Mouse (Mus musculus) left cerebral cortex, adult 2 months (tissue): ENCODE measurements around the gene Cacna1b. TPM values are rescaled to one million over a fixed set of nuclear protein-coding genes. Genes with fewer than 3 reads are reported as not detected.

ENCODE experiments used
- DNase-seq, 2 experiments: peaks; one replicate each; pipeline ENCODE4 v3.0.0; 2021 to 2022; ENCODE audit warnings: low spot score in 2 of 2, mixed read lengths in 1 of 2; ENCODE audit errors: extremely low spot score in 1 of 2
- H3K27ac ChIP-seq: fragments of 200-600 bp; 2 replicates; pipeline ENCODE4 v1.8.1; 2022
- H3K4me3 ChIP-seq: fragments of 200-600 bp; 2 replicates; pipeline ENCODE4 v1.8.1; 2022
- CTCF ChIP-seq: fragments of 200-600 bp; IDR thresholded peaks from 2 replicates; pipeline ENCODE4 v1.8.1; 2022; ENCODE audit warnings: antibody characterized with exemption, mild to moderate bottlenecking, moderate library complexity
- intact Hi-C: fragments of 180-260 bp; cut with DNase I; formaldehyde crosslinking; loops from one replicate; pipeline ENCODE4 v1.15.1; 2025
- total RNA-seq, 2 experiments: library from RNA; stranded (reverse); gene quantifications; 2 replicates each; pipeline ENCODE4 v1.2.3; 2021

Cacna1b gene
- total RNA-seq, 2 experiments from 2014 or later, result 84.1 to 91.8 TPM

- peak; percentile 78 for TF ChIP-seq CTCF
- intact Hi-C loops, result loop anchor here (1.0 to 10.0 kb wide), 5 partner anchors 76 to 1244 kb away; partner anchors contain the start of gene Nxph2
- Histone ChIP-seq H3K27ac (no peak overlapping the region), H3K4me3 (no peak overlapping the region)
- DNase-seq, result no peak
Observed at GRCm38 (mm10) chr2:24568555-24568954, 194.4 kb downstream of the Cacna1b start.

- no peak for DNase-seq
- no peak for TF ChIP-seq CTCF
- no peak overlapping the region for H3K4me3 ChIP-seq
- H3K27ac ChIP-seq, result no peak overlapping the region
- intact Hi-C loops, result loop anchor here (10.0 kb wide), 1 partner anchor 1238 kb away; the partner anchor contains the start of gene Nxph2
Observed at GRCm38 (mm10) chr2:24562547-24563290, 200.2 kb downstream of the Cacna1b start.

- no peak overlapping the region for H3K4me3 ChIP-seq
- H3K27ac ChIP-seq, result no peak overlapping the region
- DNase-seq, result no peak
- TF ChIP-seq CTCF, result no peak; the same call in 1 of the 2 replicates
- intact Hi-C loops, result loop anchor here (10.0 kb wide), 1 partner anchor 1237 kb away; the partner anchor contains the start of gene Nxph2
Observed at GRCm38 (mm10) chr2:24561946-24562345, 201.0 kb downstream of the Cacna1b start.

- no peak for TF ChIP-seq CTCF
- DNase-seq, result no peak
- no peak overlapping the region for H3K27ac ChIP-seq
- intact Hi-C loops, result loop anchor here (10.0 kb wide), 1 partner anchor 1235 kb away; the partner anchor contains the start of gene Nxph2
- H3K4me3 ChIP-seq, result no peak overlapping the region
Observed at GRCm38 (mm10) chr2:24560201-24560600, 202.8 kb downstream of the Cacna1b start.

GRCm38 (mm10) chr2:24556347-24556746, 206.6 kb downstream of the Cacna1b start:
- intact Hi-C loops, result no loop called here
- no peak for DNase-seq
- no peak for TF ChIP-seq CTCF
- Histone ChIP-seq H3K27ac (no peak overlapping the region), H3K4me3 (no peak overlapping the region)

GRCm38 (mm10) chr2:24553962-24554361, 209.0 kb downstream of the Cacna1b start:
- Histone ChIP-seq H3K4me3 (no peak overlapping the region), H3K27ac (no peak overlapping the region)
- DNase-seq, result no peak
- TF ChIP-seq CTCF, result no peak
- intact Hi-C loops, result loop anchor here (5.0 kb wide), 1 partner anchor 52 kb away; no protein-coding TSS in a partner anchor

Other genes with a start within 250 kb of the Cacna1b start
- 10 to 100 TPM; 53.1 to 59.4 TPM for gene Ehmt1, start 156.5 kb upstream of the Cacna1b start, total RNA-seq
- 10 to 100 TPM; 17.1 to 18.2 TPM for gene Arrdc1, start 172.1 kb upstream of the Cacna1b start, total RNA-seq
- 10 to 100 TPM; 36.8 to 37.9 TPM for gene Zmynd19, start 186.6 kb upstream of the Cacna1b start, total RNA-seq
- gene Dph7, start 199.2 kb upstream of the Cacna1b start, total RNA-seq, result 10 to 100 TPM; 29.7 to 32.4 TPM
- 10 to 100 TPM; 70.3 to 76.3 TPM for gene Mrpl41, start 211.9 kb upstream of the Cacna1b start, total RNA-seq
- gene Pnpla7, start 212.9 kb upstream of the Cacna1b start, total RNA-seq, result 10 to 100 TPM; 22.0 to 22.2 TPM